Mouse (Mus musculus): ENCODE measurements around the gene Aldh5a1.

Aldh5a1 gene

GRCm38 (mm10) chr13:24859115-24859514 is 78.3 kb downstream of the Aldh5a1 start:
- TF ChIP-seq GATA4 (IDR thresholded peaks at IDR 0.05; ENCODE audit: insufficient replicate concordance, low read length): no peak
